Mouse (Mus musculus) hematopoietic stem cell, adult 5-6 weeks (primary cell): ENCODE measurements around the gene Eng. TPM values are rescaled to one million over a fixed set of nuclear protein-coding genes. Genes with fewer than 3 reads are reported as not detected.

Experiments
- ATAC-seq, 2 experiments: fragments of 125-278 bp in 1 of 2; replicated peaks in 1 of 2; 2 replicates each; pipeline ENCODE4 v1.8.0; 2016 to 2017; ENCODE audit warnings: inconsistent platforms in 2 of 2, mild to moderate bottlenecking in 2 of 2, moderate number of reproducible peaks in 2 of 2, low read depth in 1 of 2, moderate TSS enrichment in 1 of 2; ENCODE audit not compliant: low FRiP score in 2 of 2, poor library complexity in 2 of 2, severe bottlenecking in 2 of 2, insufficient read depth in 1 of 2, low TSS enrichment in 1 of 2
- total RNA-seq: library from RNA; stranded (forward); fragments of 172-1452, 232-1000 nt; gene quantifications from 2 replicates; pipeline ENCODE4 v1.2.3, GENCODE M21; 2017

Gene Eng
- total RNA-seq, 1 experiment from 2014 or later = 23.6 TPM

GRCm38 (mm10) chr2:32665345-32665744, 18.9 kb downstream of the Eng start:
- ATAC-seq = no peak

GRCm38 (mm10) chr2:32665853-32666252, 19.5 kb downstream of the Eng start:
- no peak for ATAC-seq

GRCm38 (mm10) chr2:32667775-32668174, 21.4 kb downstream of the Eng start:
- no peak for ATAC-seq

- no peak for ATAC-seq
These were observed 21.8 kb downstream of the Eng start for GRCm38 (mm10) chr2:32668176-32668575.

GRCm38 (mm10) chr2:32669876-32670275, 23.5 kb downstream of the Eng start:
- no peak for ATAC-seq

- no peak for ATAC-seq
These were observed 24.8 kb downstream of the Eng start for GRCm38 (mm10) chr2:32671147-32671546.

- ATAC-seq = no peak
These were observed 25.7 kb downstream of the Eng start for GRCm38 (mm10) chr2:32671907-32672595.

- no peak for ATAC-seq
These were observed 27.0 kb downstream of the Eng start for GRCm38 (mm10) chr2:32673176-32673917.

GRCm38 (mm10) chr2:32676821-32677220, 30.4 kb downstream of the Eng start:
- no peak for ATAC-seq

- no peak for ATAC-seq
These were observed 31.3 kb downstream of the Eng start for GRCm38 (mm10) chr2:32677683-32678082.

- no peak for ATAC-seq
These were observed 33.7 kb downstream of the Eng start for GRCm38 (mm10) chr2:32680051-32680451.

GRCm38 (mm10) chr2:32680961-32681650, 34.7 kb downstream of the Eng start:
- no peak for ATAC-seq

- ATAC-seq = no peak; a peak in 1 of 4 replicates
These were observed 35.4 kb downstream of the Eng start for GRCm38 (mm10) chr2:32681754-32682153.

GRCm38 (mm10) chr2:32682721-32683417, 36.5 kb downstream of the Eng start:
- ATAC-seq = no peak

GRCm38 (mm10) chr2:32683701-32684100, 37.3 kb downstream of the Eng start:
- ATAC-seq = no peak

- ATAC-seq = no peak
These were observed 38.5 kb downstream of the Eng start for GRCm38 (mm10) chr2:32684681-32685428.

- no peak for ATAC-seq
These were observed 39.4 kb downstream of the Eng start for GRCm38 (mm10) chr2:32685807-32686206.
